ENCODE assay signal across 7 mouse cellular contexts in genomic region chr11:106271131-106271793, GRCm38 (mm10). TPM values are rescaled to one million over a fixed set of nuclear protein-coding genes. Genes with fewer than 3 reads are reported as not detected.
DNase-seq lines count a peak whose midpoint lies in the region; ATAC-seq and TF ChIP-seq lines count a peak whose summit lies in the region.

No protein-coding gene starts in this region.

- peaks cover 34% of the 10 kb centered on the region for H3K4me1 ChIP-seq in testis, adult 2 months (ENCODE audit: control insufficient read depth, insufficient read depth, low read length)
- H3K4me1 ChIP-seq in hindbrain, embryonic 14.5 days (replicated peaks; ENCODE audit: control insufficient read depth, insufficient read depth, low read length), result peaks cover 29% of the 10 kb centered on the region
- H3K4me1 ChIP-seq in midbrain, embryonic 12.5 days, result peaks cover 45% of the 10 kb centered on the region

- no peaks in the 10 kb centered on the region for H3K36me3 ChIP-seq in testis, adult 2 months (ENCODE audit: control insufficient read depth, insufficient read depth, low read length)
- peaks cover 8% of the 10 kb centered on the region for H3K36me3 ChIP-seq in hindbrain, embryonic 14.5 days (replicated peaks; ENCODE audit: control insufficient read depth, insufficient read depth)
- peaks cover 12% of the 10 kb centered on the region for H3K36me3 ChIP-seq in midbrain, embryonic 12.5 days

- 48% methylated on average over 5 of the region's 5 CpGs for WGBS in hindbrain, embryonic 14.5 days
- 46% methylated on average over 5 of the region's 5 CpGs for whole genome bisulfite sequencing in midbrain, embryonic 12.5 days

- H3K9ac ChIP-seq in hindbrain, embryonic 14.5 days, result peak overlapping the region; percentile 94
- H3K9ac ChIP-seq in midbrain, embryonic 12.5 days (replicated peaks), result peak overlapping the region; percentile 96

- H3K9me3 ChIP-seq in hindbrain, embryonic 14.5 days (ENCODE audit: control insufficient read depth, low read length), result no peaks in the 10 kb centered on the region
- no peaks in the 10 kb centered on the region for H3K9me3 ChIP-seq in midbrain, embryonic 12.5 days

- no peaks in the 10 kb centered on the region for H3K27me3 ChIP-seq in testis, adult 2 months (ENCODE audit: control insufficient read depth, insufficient read depth, low read length)
- H3K27me3 ChIP-seq in hindbrain, embryonic 14.5 days (ENCODE audit: control insufficient read depth, insufficient read depth, low read length), result no peaks in the 10 kb centered on the region
- H3K27me3 ChIP-seq in midbrain, embryonic 12.5 days, result no peaks in the 10 kb centered on the region

- TF ChIP-seq POLR2A in testis, adult 2 months (IDR thresholded peaks at IDR 0.05; ENCODE audit: control insufficient read depth, low read depth, low read length), result no peak

- peak overlapping the region; percentile 97 for H3K27ac ChIP-seq in testis, adult 2 months (ENCODE audit: control insufficient read depth, insufficient read depth, low read depth, low read length)
- H3K27ac ChIP-seq in hindbrain, embryonic 14.5 days, result peak overlapping the region; percentile 83; the same call in 1 of the 2 replicates
- H3K27ac ChIP-seq in midbrain, embryonic 12.5 days (replicated peaks), result no peak overlapping the region

- TF ChIP-seq CTCF in testis, adult 2 months (IDR thresholded peaks at IDR 0.05; ENCODE audit: control insufficient read depth, insufficient read depth, insufficient replicate concordance, low read depth, low read length), result no peak

- peak overlapping the region; percentile 92 for H3K4me3 ChIP-seq in testis, adult 2 months (ENCODE audit: control insufficient read depth, low read depth, low read length)
- peak overlapping the region; percentile 87 for H3K4me3 ChIP-seq in hindbrain, embryonic 14.5 days (replicated peaks; ENCODE audit: low read length)
- H3K4me3 ChIP-seq in midbrain, embryonic 12.5 days, result peak overlapping the region; percentile 87

- no peak for ATAC-seq in hindbrain, embryonic 14.5 days (ENCODE audit: low FRiP score)
- ATAC-seq in midbrain, embryonic 12.5 days (ENCODE audit: low FRiP score, low read depth), result no peak

- peak overlapping the region; percentile 80 for H3K4me2 ChIP-seq in hindbrain, embryonic 14.5 days (replicated peaks)
- peak overlapping the region; percentile 72 for H3K4me2 ChIP-seq in midbrain, embryonic 12.5 days (replicated peaks)

- no peak for DNase-seq in testis, postnatal 14 days (ENCODE audit: low spot score)
- peak; percentile 61 for DNase-seq in embryo, embryonic 10 days (ENCODE audit: low spot score)
- DNase-seq in hindbrain, embryonic 14.5 days (ENCODE audit: low spot score), result no peak
- no peak for DNase-seq in frontal cortex, postnatal 36 days (ENCODE audit: low spot score in 2 of 2)
- no peak for DNase-seq in thymus, adult 18-20 months

RNA-seq across cellular contexts. Expression of gene Smarcd2, which starts 1.5 kb away (rescaled TPM):
- polyA plus RNA-seq in testis, adult 2 months (2012; rRNA removed), result 74.7 and 74.9 TPM in 2 replicates
- polyA plus RNA-seq in hindbrain, embryonic 14.5 days (2014; fragmentation: Nextera tagmentation; extraction: Ambion mirVana), result 12.8 and 16.8 TPM in 2 replicates
- polyA plus RNA-seq in midbrain, embryonic 12.5 days (2016; fragmentation: Nextera tagmentation; extraction: Ambion mirVana), result 23.9 and 24.1 TPM in 2 replicates

RNA-seq across cellular contexts. Expression of gene Tcam1, which starts 5.2 kb away (rescaled TPM):
- polyA plus RNA-seq in testis, adult 2 months (2012; rRNA removed), result 92.3 and 97.5 TPM in 2 replicates
- polyA plus RNA-seq in hindbrain, embryonic 14.5 days (2014; fragmentation: Nextera tagmentation; extraction: Ambion mirVana), result 0.08 and 0.43 TPM in 2 replicates
- polyA plus RNA-seq in midbrain, embryonic 12.5 days (2016; fragmentation: Nextera tagmentation; extraction: Ambion mirVana), result 0.17 and 0.24 TPM in 2 replicates

RNA-seq across cellular contexts. Expression of gene Psmc5, which starts 15.3 kb away (rescaled TPM):
- polyA plus RNA-seq in testis, adult 2 months (2012; rRNA removed), result 81.2 and 90.9 TPM in 2 replicates
- 282 and 287 TPM in 2 replicates for polyA plus RNA-seq in hindbrain, embryonic 14.5 days (2014; fragmentation: Nextera tagmentation; extraction: Ambion mirVana)
- 321 and 324 TPM in 2 replicates for polyA plus RNA-seq in midbrain, embryonic 12.5 days (2016; fragmentation: Nextera tagmentation; extraction: Ambion mirVana)

RNA-seq across cellular contexts. Expression of gene Ftsj3, which starts 15.4 kb away (rescaled TPM):
- polyA plus RNA-seq in testis, adult 2 months (2012; rRNA removed), result 16.0 and 17.2 TPM in 2 replicates
- 31.4 and 31.9 TPM in 2 replicates for polyA plus RNA-seq in hindbrain, embryonic 14.5 days (2014; fragmentation: Nextera tagmentation; extraction: Ambion mirVana)
- polyA plus RNA-seq in midbrain, embryonic 12.5 days (2016; fragmentation: Nextera tagmentation; extraction: Ambion mirVana), result 56.5 and 58.0 TPM in 2 replicates

RNA-seq across cellular contexts. Expression of gene Gh, which starts 30.4 kb away (rescaled TPM):
- not detected in 2 replicates for polyA plus RNA-seq in testis, adult 2 months (2012; rRNA removed)
- polyA plus RNA-seq in hindbrain, embryonic 14.5 days (2014; fragmentation: Nextera tagmentation; extraction: Ambion mirVana), result not detected in 2 replicates
- not detected in 2 replicates for polyA plus RNA-seq in midbrain, embryonic 12.5 days (2016; fragmentation: Nextera tagmentation; extraction: Ambion mirVana)

Comparison
In these comparisons a context has a peak if more than half of its experiments do, and no peak if none do; other contexts are left out.
1. RNA of gene Tcam1, which starts 5.2 kb away (polyA plus RNA-seq): 92.3 to 97.5 TPM in testis, adult 2 months; 0.17 to 0.24 TPM in midbrain, embryonic 12.5 days and 0.08 to 0.43 TPM in hindbrain, embryonic 14.5 days; every median in the first group is over 10 times any median in the second.
2. Peak in every context shown above with its lines, with median percentiles within 50 percentile points of each other: H3K4me3 ChIP-seq.